Mouse (Mus musculus) megakaryocyte-erythroid progenitor cell, adult 5-6 weeks (primary cell): ENCODE measurements around the gene Espn. TPM values are rescaled to one million over a fixed set of nuclear protein-coding genes. Genes with fewer than 3 reads are reported as not detected.

Experiments used
- ATAC-seq: replicated peaks from 2 replicates; pipeline ENCODE4 v1.8.0; 2016; ENCODE audit warnings: mild to moderate bottlenecking, inconsistent platforms; ENCODE audit not compliant: severe bottlenecking, poor library complexity, low FRiP score, low TSS enrichment
- total RNA-seq, 2 experiments: library from RNA; stranded (forward) in 1 of 2; stranded (reverse) in 1 of 2; fragments of 200-1000, 215-1000 nt in 1 of 2; fragments of >200 nt in 1 of 2; fragmentation: Nextera tagmentation in 1 of 2; gene quantifications; 2 replicates each; pipeline ENCODE4 v1.2.3; 2014 to 2017

Espn gene
- total RNA-seq, 2 experiments from 2014 or later: 2.9 to 3.1 TPM

DNA sequence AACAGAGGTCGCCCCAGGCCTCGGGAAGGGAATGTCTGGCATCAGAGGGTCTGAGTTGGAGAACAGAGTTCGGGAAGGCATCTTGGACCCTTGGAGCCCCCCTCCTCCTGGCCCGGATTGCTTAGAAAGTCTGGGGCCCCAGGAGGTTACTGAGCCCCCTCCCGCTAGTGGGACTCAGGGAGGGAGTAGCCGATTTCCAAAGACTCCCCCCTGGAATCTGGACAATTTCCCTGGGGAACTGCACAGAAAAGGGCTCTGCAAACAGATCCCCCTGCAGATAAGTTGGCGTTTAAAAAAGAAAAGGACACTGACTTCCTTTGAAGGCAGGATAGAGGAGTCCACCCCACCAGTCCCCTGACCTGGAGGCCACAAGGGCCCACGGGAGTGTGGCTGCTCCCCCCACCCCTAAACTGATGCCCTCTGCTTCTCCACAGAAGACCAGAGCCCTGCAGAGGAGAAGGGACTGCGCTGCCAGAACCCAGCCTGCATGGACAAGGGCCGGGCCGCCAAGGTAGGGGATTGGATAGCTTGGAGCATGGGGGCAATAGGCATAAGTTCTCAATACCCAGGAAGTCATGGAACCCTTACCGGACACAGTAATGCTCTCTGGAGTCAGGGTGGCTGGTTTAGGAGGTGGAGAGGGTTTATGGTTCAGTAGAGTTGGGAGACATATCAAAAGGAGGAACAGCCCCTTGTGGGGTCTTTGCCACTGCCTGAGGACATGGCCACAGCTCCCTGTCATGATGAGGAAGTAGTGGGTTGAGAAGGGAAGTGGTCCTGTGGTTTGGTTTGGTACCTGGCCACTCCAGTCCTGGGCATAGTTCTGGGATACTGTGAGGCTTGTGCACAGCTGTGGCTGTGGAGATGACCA, 64.7 kb downstream of the Espn start:
- no peak for ATAC-seq

DNA sequence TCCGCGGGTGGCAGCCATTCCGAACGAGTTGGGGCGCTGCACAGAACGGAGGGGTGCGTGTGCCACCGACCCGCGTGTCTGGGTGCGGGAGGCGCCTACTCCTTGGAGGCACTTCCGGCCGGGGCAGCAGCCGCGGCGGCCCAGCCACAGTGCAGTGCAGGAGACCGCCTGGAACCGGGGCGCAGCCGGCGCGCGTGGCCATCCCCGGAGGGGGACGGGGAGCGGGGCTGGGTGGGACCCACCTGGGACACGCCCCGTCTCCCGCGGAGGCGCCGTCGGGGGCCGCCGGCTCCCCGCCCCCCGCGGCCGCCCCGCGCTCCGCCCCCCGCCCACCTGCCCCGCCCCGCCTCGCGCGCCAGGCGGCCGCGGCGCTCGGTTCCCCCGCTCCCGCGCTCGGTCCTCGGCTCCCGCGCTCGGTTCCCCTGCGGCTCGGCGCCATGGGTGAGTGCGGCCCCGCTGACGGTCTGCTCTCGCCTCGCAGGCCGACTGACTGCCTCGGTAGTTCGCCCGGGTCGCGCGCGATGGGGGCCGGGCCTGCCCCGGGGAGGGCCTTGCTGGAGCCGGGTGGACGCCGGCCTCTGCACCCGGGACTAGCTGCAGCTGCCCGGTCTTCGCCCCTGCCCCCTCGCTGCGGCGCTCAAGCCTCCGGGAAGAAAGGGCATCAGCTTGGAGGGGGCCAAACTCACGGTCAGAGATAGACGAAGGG, 65.5 kb downstream of the Espn start:
- ATAC-seq: peak; percentile 59

DNA sequence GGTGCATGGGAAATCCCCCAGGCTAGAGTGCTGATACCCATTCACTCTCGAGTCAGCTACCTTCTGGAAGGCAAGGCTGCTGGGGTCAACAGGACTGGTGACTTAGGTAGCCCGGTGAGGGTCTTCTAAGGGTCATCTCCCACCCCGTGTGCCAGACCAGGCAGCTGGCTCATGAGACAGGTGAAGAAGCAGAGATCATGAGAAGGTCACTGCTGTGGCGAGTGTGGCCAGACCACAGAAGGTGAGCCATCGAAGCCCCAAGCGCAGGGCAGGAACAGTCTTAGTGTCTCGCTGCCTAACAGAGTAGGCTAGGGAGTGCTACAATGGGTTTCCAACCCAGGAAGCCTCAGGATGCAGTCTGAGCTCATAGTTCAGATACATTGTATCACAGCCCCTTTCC, 67.6 kb downstream of the Espn start:
- no peak for ATAC-seq

DNA sequence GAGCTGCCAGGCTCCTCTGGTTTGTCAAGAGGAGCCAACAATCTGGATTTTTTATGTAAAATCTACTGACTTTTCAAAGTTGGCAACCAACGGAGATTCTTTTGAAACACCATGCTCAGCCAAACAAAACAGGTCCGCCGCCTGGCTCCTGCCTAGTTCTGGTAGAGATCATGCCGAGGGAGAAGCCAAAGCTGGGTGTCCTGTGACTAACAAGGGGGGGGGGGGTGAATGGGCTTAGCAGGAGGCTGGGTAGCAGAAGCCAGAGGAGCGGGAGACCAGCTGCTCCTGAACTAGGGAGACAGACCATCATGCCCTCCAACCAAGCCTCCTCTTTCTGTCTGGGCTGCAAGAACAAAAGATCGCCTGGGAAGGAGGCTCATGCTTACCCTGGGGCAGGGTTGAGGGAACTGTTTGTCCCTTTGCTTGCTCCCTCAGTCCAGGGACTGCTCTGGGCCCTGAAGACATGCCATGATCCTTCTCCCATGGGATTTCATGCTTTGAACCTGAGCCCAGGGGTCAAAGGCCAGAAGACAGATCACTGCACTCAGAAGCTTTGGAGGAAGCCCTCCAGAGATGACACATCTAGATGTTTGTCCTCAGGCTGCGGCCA, 68.5 kb downstream of the Espn start:
- no peak for ATAC-seq

DNA sequence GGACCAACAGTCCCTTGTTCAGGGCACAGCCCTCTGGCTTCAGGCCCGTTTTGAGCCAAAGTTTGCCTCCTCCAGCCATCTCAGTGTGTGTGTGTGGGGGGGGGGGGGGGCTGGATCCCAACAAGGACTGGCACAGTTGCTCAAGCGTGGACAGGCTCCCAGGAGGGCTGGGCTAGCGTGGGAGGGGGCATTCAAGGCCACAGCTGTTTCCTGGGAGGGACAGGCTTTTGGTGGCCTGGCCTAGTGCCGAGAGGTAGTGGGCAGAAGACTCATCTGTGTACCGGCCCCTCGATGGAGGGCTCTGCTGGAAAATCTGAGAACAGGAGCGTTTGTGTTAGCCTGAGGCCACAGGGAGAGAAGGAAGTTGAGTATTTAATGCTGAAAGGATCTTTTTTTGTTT, 72.2 kb downstream of the Espn start:
- no peak for ATAC-seq

- 0 out of 2 replicates have a peak, but pooled peaks have one; percentile 5 for ATAC-seq
Measured at GRCm38 (mm10) chr4:152079261-152079660, 72.9 kb downstream of the Espn start.

DNA sequence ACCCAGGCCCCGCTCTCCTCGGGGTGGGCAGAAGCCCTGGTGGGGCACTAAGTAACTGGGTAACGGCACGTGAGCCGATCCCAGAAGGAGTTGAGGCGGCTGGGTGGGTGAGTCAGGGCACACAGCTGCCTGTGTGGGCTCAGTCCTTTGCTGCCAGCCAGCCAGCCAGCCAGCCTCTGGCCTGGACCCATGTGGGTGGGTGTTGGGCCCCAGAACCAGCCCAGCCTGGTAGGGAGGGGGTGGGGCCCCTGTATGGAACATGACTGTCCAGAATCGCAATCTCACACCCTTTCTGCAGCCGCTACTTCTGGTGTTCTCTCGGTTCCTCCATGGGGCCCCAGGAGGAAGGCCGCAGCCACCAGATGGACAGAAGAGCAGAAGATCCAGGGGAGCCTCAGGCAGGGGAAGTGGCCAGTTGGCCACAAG, 74.1 kb downstream of the Espn start:
- ATAC-seq: no peak

DNA sequence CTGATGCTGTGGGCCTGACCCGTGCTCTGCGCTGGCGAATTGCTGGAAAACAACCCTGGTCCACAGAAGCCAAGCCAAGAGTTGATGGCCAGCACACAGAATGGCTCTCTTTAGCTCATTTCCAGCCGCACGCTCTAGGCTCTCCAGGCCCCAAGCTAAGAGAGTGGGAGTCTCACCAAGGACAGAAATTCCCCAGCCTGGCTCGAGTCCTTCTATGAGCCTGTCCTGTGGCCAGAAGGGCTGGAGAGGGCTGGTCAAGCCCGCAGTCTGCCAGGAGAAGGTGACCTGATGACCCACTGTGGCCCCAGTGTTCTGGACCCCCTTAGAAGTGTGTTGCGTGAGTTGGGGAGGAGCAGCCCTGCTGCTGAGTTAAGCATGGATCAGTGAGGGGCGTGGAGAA, 75.0 kb downstream of the Espn start:
- no peak for ATAC-seq

- no peak for ATAC-seq
Measured at GRCm38 (mm10) chr4:152074548-152074947, 77.6 kb downstream of the Espn start.

DNA sequence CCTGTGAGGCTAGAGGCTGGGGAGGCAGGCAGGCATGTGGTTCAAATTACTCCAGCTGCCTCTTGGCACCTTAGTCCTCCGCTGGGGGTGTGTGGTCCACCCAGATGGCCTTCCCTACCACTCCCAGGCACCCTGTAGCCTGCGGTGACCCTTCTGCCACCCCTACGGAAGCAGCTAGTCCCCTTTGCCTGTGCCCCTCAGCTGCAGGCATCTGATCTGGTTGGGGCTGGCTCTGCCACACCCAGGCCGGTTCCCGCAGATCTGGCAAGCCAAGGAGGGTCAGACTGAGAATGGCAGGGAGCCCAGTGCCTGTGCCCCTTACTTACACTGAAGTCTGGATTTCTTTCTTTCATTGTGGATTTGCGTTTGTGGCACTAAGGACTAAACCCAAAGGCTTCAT, 78.5 kb downstream of the Espn start:
- peak; percentile 56 for ATAC-seq

DNA sequence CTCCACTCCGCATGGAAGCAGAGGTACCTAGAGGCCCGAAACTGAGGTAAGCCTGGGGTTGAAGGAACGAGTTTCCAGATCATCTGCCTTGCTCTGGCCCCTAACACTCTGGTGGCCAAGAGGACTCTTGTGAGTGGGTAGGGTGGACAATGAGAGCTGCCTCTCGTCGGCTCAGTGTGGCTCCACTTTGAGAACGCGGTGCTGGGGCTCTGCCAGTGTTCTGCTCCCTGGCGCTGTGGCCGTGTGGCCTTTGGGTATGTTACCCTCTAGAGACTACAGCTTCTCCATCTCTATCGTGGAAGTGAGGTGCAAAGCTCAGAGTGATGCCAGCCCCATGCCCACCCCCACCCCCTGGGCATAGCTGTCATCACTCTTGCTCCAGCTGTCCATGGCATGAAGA, 79.5 kb downstream of the Espn start:
- ATAC-seq: no peak

DNA sequence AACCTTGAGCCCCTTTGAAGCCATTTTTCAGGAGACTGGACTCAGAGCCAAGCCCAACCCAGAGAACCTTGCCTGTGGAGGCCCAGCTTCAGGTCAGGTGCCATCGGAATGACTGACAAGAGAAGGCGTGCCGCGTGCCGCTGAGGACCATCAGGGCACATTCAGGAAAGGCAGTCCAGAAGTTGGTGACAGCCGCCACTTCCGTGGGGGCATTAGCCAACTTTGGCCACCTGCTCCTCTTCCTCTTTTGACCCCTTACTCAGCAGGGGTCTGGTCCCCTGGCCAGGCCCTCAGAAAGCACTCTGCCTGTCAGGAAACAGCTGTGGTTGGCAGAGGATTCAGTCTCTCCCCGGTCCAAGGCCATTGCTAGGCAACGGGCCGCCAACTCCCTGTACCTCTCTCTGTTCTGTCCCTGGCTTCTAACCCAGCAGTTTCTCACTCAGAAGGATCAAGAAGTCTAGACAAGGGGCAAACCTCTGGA, 80.0 kb downstream of the Espn start, which contains the start of gene Plekhg5:
Gene Plekhg5, plus strand, starts transcription at position 378 of the 481 bp plus-strand sequence.
- no peak for ATAC-seq

DNA sequence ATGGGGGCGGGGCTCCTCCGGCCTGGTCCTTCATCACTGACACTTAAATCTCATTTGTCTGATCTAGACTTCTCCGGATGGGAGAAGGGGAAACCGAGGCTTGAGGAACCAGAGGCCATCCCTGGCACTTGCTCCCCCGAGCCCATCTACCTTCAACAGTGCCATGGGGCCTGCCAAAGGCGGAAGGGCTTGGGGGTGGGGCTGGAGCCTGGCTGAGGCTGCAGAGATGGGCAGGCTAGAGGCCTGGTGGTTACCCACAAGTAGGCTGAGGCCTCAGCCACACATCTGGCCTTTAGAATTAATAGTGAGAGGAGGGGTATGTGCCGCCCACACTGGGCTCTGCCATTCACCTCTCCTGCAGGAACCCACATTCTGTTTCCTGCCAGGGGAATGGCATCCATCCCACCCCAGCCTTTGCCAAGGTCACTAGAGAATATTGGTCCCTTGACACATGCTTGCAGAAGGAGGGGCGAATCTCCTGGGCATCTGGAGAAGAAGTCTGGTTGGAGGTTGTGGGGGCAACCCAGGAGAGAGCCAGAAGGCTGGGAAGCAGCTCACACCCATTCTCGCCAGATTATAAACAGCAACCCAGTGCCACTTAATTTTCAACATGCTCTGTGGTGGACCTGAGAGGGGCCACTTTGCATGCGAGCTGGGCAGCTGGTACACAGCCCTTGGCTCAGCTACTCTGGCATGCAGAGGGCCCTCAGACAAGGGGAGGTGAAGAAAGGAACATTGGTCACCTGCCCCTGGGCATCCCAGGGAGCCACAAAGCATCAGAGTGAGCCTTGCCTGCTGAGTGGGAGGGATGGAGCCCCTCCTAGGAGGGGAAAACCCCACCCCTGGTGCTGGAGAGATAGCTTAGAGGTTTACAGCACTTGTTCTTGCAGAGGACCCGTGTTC, 81.4 kb downstream of the Espn start:
- no peak for ATAC-seq

Other genes starting within 250 kb of the Espn start
- gene Dnajc11, start 218.7 kb downstream of the Espn start, total RNA-seq (2014; fragmentation: Nextera tagmentation): 108 and 114 TPM in 2 replicates
- gene Dnajc11, start 218.7 kb downstream of the Espn start, total RNA-seq (2017): 85.8 and 110 TPM in 2 replicates
- 2.1 and 7.3 TPM in 2 replicates for gene Thap3, start 163.4 kb downstream of the Espn start, total RNA-seq (2014; fragmentation: Nextera tagmentation)
- 1.4 and 9.6 TPM in 2 replicates for gene Thap3, start 163.4 kb downstream of the Espn start, total RNA-seq (2017)
- 0.15 and 0.52 TPM in 2 replicates for gene Phf13, start 156.1 kb downstream of the Espn start, total RNA-seq (2014; fragmentation: Nextera tagmentation)
- 0.09 and 1.5 TPM in 2 replicates for gene Phf13, start 156.1 kb downstream of the Espn start, total RNA-seq (2017)
- 7.0 and 7.6 TPM in 2 replicates for gene Klhl21, start 143.6 kb downstream of the Espn start, total RNA-seq (2014; fragmentation: Nextera tagmentation)
- 5.1 and 8.3 TPM in 2 replicates for gene Klhl21, start 143.6 kb downstream of the Espn start, total RNA-seq (2017)
- 6.6 and 27.2 TPM in 2 replicates for gene Zbtb48, start 124.7 kb downstream of the Espn start, total RNA-seq (2014; fragmentation: Nextera tagmentation)
- 7.0 and 10.6 TPM in 2 replicates for gene Zbtb48, start 124.7 kb downstream of the Espn start, total RNA-seq (2017)
- 0.74 TPM in 1 of 2 replicates, not detected in the other for gene Tas1r1, start 113.8 kb downstream of the Espn start, total RNA-seq (2014; fragmentation: Nextera tagmentation)
- 0.88 TPM in 1 of 2 replicates, not detected in the other for gene Tas1r1, start 113.8 kb downstream of the Espn start, total RNA-seq (2017)
- gene Nol9, start 113.0 kb downstream of the Espn start, total RNA-seq (2014; fragmentation: Nextera tagmentation): 64.3 and 67.6 TPM in 2 replicates
- 45.2 and 60.8 TPM in 2 replicates for gene Nol9, start 113.0 kb downstream of the Espn start, total RNA-seq (2017)
- 8.9 and 15.6 TPM in 2 replicates for gene Plekhg5, start 79.9 kb downstream of the Espn start, total RNA-seq (2014; fragmentation: Nextera tagmentation)
- gene Plekhg5, start 79.9 kb downstream of the Espn start, total RNA-seq (2017): 6.8 and 7.1 TPM in 2 replicates
- gene Tnfrsf25, start 36.4 kb downstream of the Espn start, total RNA-seq (2014; fragmentation: Nextera tagmentation): not detected in 2 replicates
- gene Tnfrsf25, start 36.4 kb downstream of the Espn start, total RNA-seq (2017): not detected in 2 replicates
- gene Hes2, start 6.5 kb upstream of the Espn start, total RNA-seq (2014; fragmentation: Nextera tagmentation): 0.35 TPM in 1 of 2 replicates, not detected in the other
- not detected in 2 replicates for gene Hes2, start 6.5 kb upstream of the Espn start, total RNA-seq (2017)
- 33.8 and 42.9 TPM in 2 replicates for gene Acot7, start 25.8 kb upstream of the Espn start, total RNA-seq (2014; fragmentation: Nextera tagmentation)
- gene Acot7, start 25.8 kb upstream of the Espn start, total RNA-seq (2017): 25.3 and 38.1 TPM in 2 replicates
- not detected in 2 replicates for gene Gpr153, start 121.9 kb upstream of the Espn start, total RNA-seq (2014; fragmentation: Nextera tagmentation)
- not detected in 2 replicates for gene Gpr153, start 121.9 kb upstream of the Espn start, total RNA-seq (2017)
- not detected in 2 replicates for gene Hes3, start 139.3 kb upstream of the Espn start, total RNA-seq (2014; fragmentation: Nextera tagmentation)
- gene Hes3, start 139.3 kb upstream of the Espn start, total RNA-seq (2017): not detected in 2 replicates
- gene Icmt, start 144.9 kb upstream of the Espn start, total RNA-seq (2014; fragmentation: Nextera tagmentation): 23.1 and 26.7 TPM in 2 replicates
- 12.6 and 12.9 TPM in 2 replicates for gene Icmt, start 144.9 kb upstream of the Espn start, total RNA-seq (2017)
- gene Rnf207, start 166.6 kb upstream of the Espn start, total RNA-seq (2014; fragmentation: Nextera tagmentation): not detected in 2 replicates
- 0.38 TPM in 1 of 2 replicates, not detected in the other for gene Rnf207, start 166.6 kb upstream of the Espn start, total RNA-seq (2017)
- gene Rpl22, start 173.4 kb upstream of the Espn start, total RNA-seq (2014; fragmentation: Nextera tagmentation): 2,168 and 2,467 TPM in 2 replicates
- gene Rpl22, start 173.4 kb upstream of the Espn start, total RNA-seq (2017): 3,890 and 4,556 TPM in 2 replicates
- gene Chd5, start 186.3 kb upstream of the Espn start, total RNA-seq (2014; fragmentation: Nextera tagmentation): 0.10 TPM in 1 of 2 replicates, not detected in the other
- gene Chd5, start 186.3 kb upstream of the Espn start, total RNA-seq (2017): 0.04 TPM in 1 of 2 replicates, not detected in the other